Mouse (Mus musculus): Measurements from ENCODE around the gene Crip2.

GRCm38 (mm10) chr12:113187011-113187375 lies 47.0 kb downstream of the Crip2 start:
- TF ChIP-seq CTCF (IDR thresholded peaks at IDR 0.05; ENCODE audit: control insufficient read depth, insufficient read depth, low read length) = no peak
- no peak for TF ChIP-seq POLR2A (IDR thresholded peaks at IDR 0.05; ENCODE audit: borderline replicate concordance, control insufficient read depth, low read depth, low read length)

Measured in bone marrow, adult 2 months (tissue).